In genomic region chr6:37089148-37090111, GRCm38 (mm10) we compare ENCODE assay signal across 13 mouse cellular contexts.
DNase-seq lines count a peak whose midpoint lies in the region; ATAC-seq lines count a peak whose summit lies in the region.
"Had no signal": no experiment of that assay in that cellular context is flagged by ENCODE, and none has a peak within 500 bp of the region (broad histone marks: within the 10 kb centered on the region; RNA-seq: fewer than 3 reads in every experiment).

No protein-coding gene starts in this region.

- no peaks in the 10 kb centered on the region for H3K4me1 ChIP-seq in forebrain, embryonic 11.5 days (replicated peaks; ENCODE audit: control insufficient read depth, insufficient read depth, low read length)
- H3K4me1 ChIP-seq in forebrain, embryonic 10.5 days: peaks cover 6% of the 10 kb centered on the region
- H3K4me1 ChIP-seq in embryonic facial prominence, embryonic 14.5 days (ENCODE audit: control insufficient read depth, insufficient read depth, low read length): 0 out of 2 replicates have a peak, but pooled peaks cover 3% of the 10 kb centered on the region
- no peaks in the 10 kb centered on the region; the same call in 1 of the 2 replicates for H3K4me1 ChIP-seq in hindbrain, embryonic 14.5 days (replicated peaks; ENCODE audit: control insufficient read depth, insufficient read depth, low read length)
- peaks cover 3% of the 10 kb centered on the region; the same call in 1 of the 2 replicates for H3K4me1 ChIP-seq in neural tube, embryonic 12.5 days
- H3K4me1 ChIP-seq in heart, embryonic 11.5 days (ENCODE audit: control insufficient read depth, insufficient read depth, low read length): no peaks in the 10 kb centered on the region
- H3K4me1 ChIP-seq in intestine, embryonic 16.5 days (ENCODE audit: control insufficient read depth, insufficient read depth, low read length): no peaks in the 10 kb centered on the region

- H3K27ac ChIP-seq in forebrain, embryonic 11.5 days (ENCODE audit: low read depth, low read length): no peak overlapping the region
- no peak overlapping the region for H3K27ac ChIP-seq in forebrain, embryonic 10.5 days
- H3K27ac ChIP-seq in embryonic facial prominence, embryonic 14.5 days (replicated peaks; ENCODE audit: low read depth, low read length): no peak overlapping the region
- H3K27ac ChIP-seq in hindbrain, embryonic 14.5 days: peak overlapping the region; percentile 1; the same call in 1 of the 2 replicates
- no peak overlapping the region for H3K27ac ChIP-seq in neural tube, embryonic 12.5 days
- H3K27ac ChIP-seq in heart, embryonic 11.5 days (ENCODE audit: low read depth, low read length): no peak overlapping the region
- no peak overlapping the region for H3K27ac ChIP-seq in intestine, embryonic 16.5 days (ENCODE audit: low read length)

- WGBS in forebrain, embryonic 11.5 days: 49% methylated on average over 8 of the region's 8 CpGs
- WGBS in forebrain, embryonic 10.5 days: 51% methylated on average over 8 of the region's 8 CpGs
- WGBS in embryonic facial prominence, embryonic 14.5 days: 49% methylated on average over 8 of the region's 8 CpGs
- WGBS in hindbrain, embryonic 14.5 days: 40% methylated on average over 8 of the region's 8 CpGs
- WGBS in neural tube, embryonic 12.5 days: 44% methylated on average over 8 of the region's 8 CpGs
- WGBS in heart, embryonic 11.5 days (ENCODE audit: insufficient replicate concordance): 43% methylated on average over 8 of the region's 8 CpGs
- WGBS in intestine, embryonic 16.5 days: 49% methylated on average over 8 of the region's 8 CpGs

- H3K9me3 ChIP-seq in forebrain, embryonic 11.5 days (ENCODE audit: control insufficient read depth, low read length): no peaks in the 10 kb centered on the region
- no peaks in the 10 kb centered on the region for H3K9me3 ChIP-seq in forebrain, embryonic 10.5 days
- H3K9me3 ChIP-seq in embryonic facial prominence, embryonic 14.5 days (ENCODE audit: control insufficient read depth, low read length): no peaks in the 10 kb centered on the region
- no peaks in the 10 kb centered on the region for H3K9me3 ChIP-seq in hindbrain, embryonic 14.5 days (ENCODE audit: control insufficient read depth, low read length)
- H3K9me3 ChIP-seq in neural tube, embryonic 12.5 days: no peaks in the 10 kb centered on the region
- H3K9me3 ChIP-seq in heart, embryonic 11.5 days (replicated peaks; ENCODE audit: control insufficient read depth, low read length): no peaks in the 10 kb centered on the region
- H3K9me3 ChIP-seq in intestine, embryonic 16.5 days (ENCODE audit: control insufficient read depth, low read length): no peaks in the 10 kb centered on the region

- no peaks in the 10 kb centered on the region for H3K36me3 ChIP-seq in forebrain, embryonic 11.5 days (ENCODE audit: control insufficient read depth, insufficient read depth, low read length)
- no peaks in the 10 kb centered on the region for H3K36me3 ChIP-seq in forebrain, embryonic 10.5 days (replicated peaks)
- H3K36me3 ChIP-seq in embryonic facial prominence, embryonic 14.5 days (ENCODE audit: control insufficient read depth, insufficient read depth, low read length): no peaks in the 10 kb centered on the region
- H3K36me3 ChIP-seq in hindbrain, embryonic 14.5 days (replicated peaks; ENCODE audit: control insufficient read depth, insufficient read depth): 0 out of 2 replicates have a peak, but pooled peaks cover 4% of the 10 kb centered on the region
- no peaks in the 10 kb centered on the region for H3K36me3 ChIP-seq in neural tube, embryonic 12.5 days
- H3K36me3 ChIP-seq in heart, embryonic 11.5 days (ENCODE audit: control insufficient read depth, insufficient read depth, low read length): no peaks in the 10 kb centered on the region
- no peaks in the 10 kb centered on the region for H3K36me3 ChIP-seq in intestine, embryonic 16.5 days (ENCODE audit: control insufficient read depth, insufficient read depth, low read length)

- H3K4me3 ChIP-seq in forebrain, embryonic 11.5 days (ENCODE audit: low read depth, low read length): no peak overlapping the region
- H3K4me3 ChIP-seq in forebrain, embryonic 10.5 days: no peak overlapping the region
- no peak overlapping the region for H3K4me3 ChIP-seq in embryonic facial prominence, embryonic 14.5 days (ENCODE audit: low read depth, low read length)
- no peak overlapping the region for H3K4me3 ChIP-seq in hindbrain, embryonic 14.5 days (replicated peaks; ENCODE audit: low read length)
- no peak overlapping the region for H3K4me3 ChIP-seq in neural tube, embryonic 12.5 days
- no peak overlapping the region for H3K4me3 ChIP-seq in heart, embryonic 11.5 days (ENCODE audit: low read depth, low read length)
- no peak overlapping the region for H3K4me3 ChIP-seq in intestine, embryonic 16.5 days (ENCODE audit: low read length)

- no peak for DNase-seq in forebrain, embryonic 11.5 days (ENCODE audit: low spot score)
- DNase-seq in forebrain, embryonic 10.5 days (ENCODE audit: extremely low spot score, low spot score): no peak
- DNase-seq in embryonic facial prominence, embryonic 14.5 days (ENCODE audit: low spot score): no peak
- no peak for DNase-seq in hindbrain, embryonic 14.5 days (ENCODE audit: low spot score)
- no peak for DNase-seq in cerebellum, adult 18-20 months
- DNase-seq: heart, adult 18-20 months; heart, postnatal 36 days; kidney, postnatal 4 days; liver had no signal

- no peak overlapping the region for H3K9ac ChIP-seq in forebrain, embryonic 11.5 days (ENCODE audit: low read length)
- H3K9ac ChIP-seq in embryonic facial prominence, embryonic 14.5 days (ENCODE audit: low read depth, low read length): no peak overlapping the region
- H3K9ac ChIP-seq in hindbrain, embryonic 14.5 days: no peak overlapping the region
- no peak overlapping the region for H3K9ac ChIP-seq in neural tube, embryonic 12.5 days
- no peak overlapping the region for H3K9ac ChIP-seq in heart, embryonic 11.5 days (ENCODE audit: low read depth, low read length)
- no peak overlapping the region for H3K9ac ChIP-seq in intestine, embryonic 16.5 days (ENCODE audit: low read depth, low read length)

- H3K27me3 ChIP-seq in forebrain, embryonic 11.5 days (ENCODE audit: control insufficient read depth, insufficient read depth, low read length): no peaks in the 10 kb centered on the region
- no peaks in the 10 kb centered on the region for H3K27me3 ChIP-seq in forebrain, embryonic 10.5 days (ENCODE audit: poor library complexity, severe bottlenecking)
- no peaks in the 10 kb centered on the region for H3K27me3 ChIP-seq in embryonic facial prominence, embryonic 14.5 days (replicated peaks; ENCODE audit: control insufficient read depth, insufficient read depth, low read length)
- H3K27me3 ChIP-seq in hindbrain, embryonic 14.5 days (ENCODE audit: control insufficient read depth, insufficient read depth, low read length): no peaks in the 10 kb centered on the region
- H3K27me3 ChIP-seq in neural tube, embryonic 12.5 days (replicated peaks): no peaks in the 10 kb centered on the region
- H3K27me3 ChIP-seq in heart, embryonic 11.5 days (ENCODE audit: control insufficient read depth, insufficient read depth, low read length): no peaks in the 10 kb centered on the region
- H3K27me3 ChIP-seq in intestine, embryonic 16.5 days (replicated peaks; ENCODE audit: control insufficient read depth, insufficient read depth, low read length): no peaks in the 10 kb centered on the region

- 0 out of 2 replicates have a peak, but pooled peaks have one; percentile 42 for ATAC-seq in forebrain, embryonic 11.5 days (replicated peaks; ENCODE audit: low FRiP score)
- ATAC-seq in embryonic facial prominence, embryonic 14.5 days (ENCODE audit: low read depth): peak; percentile 26; the same call in 1 of the 2 replicates
- peak; percentile 79; the same call in 1 of the 2 replicates for ATAC-seq in hindbrain, embryonic 14.5 days (ENCODE audit: low FRiP score)
- ATAC-seq in neural tube, embryonic 12.5 days (ENCODE audit: low FRiP score, low read depth): peak; percentile 77
- ATAC-seq in heart, embryonic 11.5 days (replicated peaks; ENCODE audit: insufficient number of reproducible peaks, low FRiP score, low TSS enrichment): no peak
- ATAC-seq in intestine, embryonic 16.5 days: no peak
- ATAC-seq: lung, postnatal 0 days had no signal

- no peak overlapping the region for H3K4me2 ChIP-seq in forebrain, embryonic 11.5 days (ENCODE audit: low read depth, low read length, severe bottlenecking)
- no peak overlapping the region for H3K4me2 ChIP-seq in embryonic facial prominence, embryonic 14.5 days (ENCODE audit: low read depth, low read length)
- no peak overlapping the region for H3K4me2 ChIP-seq in hindbrain, embryonic 14.5 days (replicated peaks)
- no peak overlapping the region for H3K4me2 ChIP-seq in neural tube, embryonic 12.5 days (replicated peaks)
- no peak overlapping the region for H3K4me2 ChIP-seq in heart, embryonic 11.5 days
- no peak overlapping the region for H3K4me2 ChIP-seq in intestine, embryonic 16.5 days (ENCODE audit: low read depth, low read length)

Comparison
In these comparisons a context has a peak if more than half of its experiments do, and no peak if none do; other contexts are left out.
1. ATAC-seq: peak in forebrain, embryonic 11.5 days (single experiment), embryonic facial prominence, embryonic 14.5 days (single experiment), hindbrain, embryonic 14.5 days (single experiment) and neural tube, embryonic 12.5 days (single experiment); none in heart, embryonic 11.5 days (single experiment) and intestine, embryonic 16.5 days (single experiment).